Mouse (Mus musculus) B cell, adult 67 days (primary cell): ENCODE data around the gene Dusp15. TPM values are rescaled to one million over a fixed set of nuclear protein-coding genes. Genes with fewer than 3 reads are reported as not detected.

Experiments used
- total RNA-seq, 2 experiments: library from RNA; stranded (reverse); gene quantifications; 4 replicates each; pipeline ENCODE4 v1.2.4; 2023

The Dusp15 gene
- not detected for total RNA-seq

DNA sequence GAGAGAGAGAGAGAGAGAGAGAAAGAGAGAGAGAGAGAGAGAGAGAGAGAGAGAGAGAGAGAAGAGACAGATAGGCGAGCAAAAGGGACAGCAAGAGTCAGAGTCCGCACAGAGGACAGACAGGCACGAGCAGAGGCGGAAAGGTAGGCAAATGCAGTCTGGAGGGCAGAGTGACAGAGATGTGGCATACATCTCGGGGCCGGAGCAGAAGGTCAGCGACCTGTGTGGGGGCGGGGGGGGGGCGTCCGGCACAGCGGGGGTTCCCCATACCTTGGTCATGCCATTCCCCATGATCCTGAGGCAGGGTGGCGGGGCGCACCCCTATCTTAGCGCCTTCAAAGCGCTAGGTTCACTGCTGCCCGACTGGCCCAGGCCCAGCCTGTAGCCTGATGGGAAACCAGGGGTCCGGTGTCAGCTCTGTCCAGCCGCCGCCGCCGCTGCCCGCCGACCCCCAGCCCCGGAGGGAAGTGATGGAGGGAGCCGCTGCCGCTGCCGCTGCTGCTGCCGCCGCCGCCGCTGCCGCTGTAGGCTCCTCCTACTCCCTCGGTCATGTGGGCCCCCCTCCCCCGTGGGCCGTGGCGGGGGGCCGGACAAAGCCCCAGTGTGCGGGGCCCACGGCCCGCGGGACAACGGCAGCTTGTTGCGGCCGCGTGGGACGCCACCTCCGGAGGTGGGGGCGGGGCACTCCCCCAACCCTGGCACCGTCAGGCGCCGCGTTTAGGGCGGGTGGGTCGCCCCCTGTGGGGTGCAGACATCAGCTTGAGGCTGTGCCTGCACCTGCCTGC lies at the start of gene Dusp15:
Dusp15 (minus strand) TSS at position 634 of the 785 bp plus-strand sequence.

DNA sequence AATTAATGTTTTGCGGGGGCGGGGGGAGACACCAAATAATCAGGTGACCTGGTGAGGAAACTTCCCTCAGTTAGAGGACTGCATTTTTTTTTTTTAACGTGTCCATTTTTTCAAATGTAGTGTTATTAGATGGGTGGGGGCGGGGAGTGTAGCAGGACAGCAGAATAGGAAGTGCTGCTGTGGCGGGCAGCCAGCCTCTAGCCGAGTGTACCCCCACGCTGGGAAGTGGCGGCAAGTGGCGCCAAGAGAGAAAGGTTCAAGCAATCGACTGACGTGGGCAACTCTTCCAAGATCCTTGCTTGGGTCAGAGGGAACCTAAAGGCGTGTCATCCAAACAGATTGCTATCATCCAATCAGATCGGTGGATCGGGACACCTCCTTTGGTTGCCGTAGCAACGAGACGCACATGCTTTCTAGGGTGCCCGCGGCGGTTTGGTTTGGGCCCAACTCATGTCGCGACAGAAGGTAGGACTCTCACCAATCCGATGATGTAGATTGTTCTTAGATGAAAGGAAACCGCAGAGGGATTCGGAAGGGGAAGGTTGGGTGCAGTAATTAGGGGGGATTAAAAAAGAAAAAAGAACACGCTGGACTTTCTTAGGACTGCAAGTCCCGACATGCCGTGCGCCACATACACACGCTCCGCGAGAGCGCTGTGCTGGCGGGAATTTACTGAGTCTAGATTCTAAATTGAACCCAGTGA lies 10.7 kb upstream of the Dusp15 start, which contains the start of gene Ttll9:
Ttll9 (plus strand) TSS at position 395 of the 703 bp plus-strand sequence.

GRCm38 (mm10) chr2:152933048-152933447 lies 18.4 kb downstream of the Dusp15 start, which contains the start of gene Foxs1:
Gene Foxs1 (minus strand): TSS chr2:152933208.

GRCm38 (mm10) chr2:152911031-152911430 lies 40.5 kb downstream of the Dusp15 start, which contains the start of gene Mylk2:
Gene Mylk2 (plus strand): TSS chr2:152911352.

Other genes starting within 250 kb of the Dusp15 start
- 1 to 10 TPM in 1 of 2 experiments, under 1 TPM in 1; 0.62 to 1.0 TPM for gene Id1, start 215.4 kb downstream of the Dusp15 start, total RNA-seq
- not detected for gene Cox4i2, start 197.5 kb downstream of the Dusp15 start, total RNA-seq
- 1 to 10 TPM; 7.6 to 9.0 TPM for gene Bcl2l1, start 120.0 kb downstream of the Dusp15 start, total RNA-seq
- gene Tpx2, start 103.7 kb downstream of the Dusp15 start, total RNA-seq = 1 to 10 TPM; 1.0 to 2.8 TPM
- not detected for gene Mylk2, start 40.3 kb downstream of the Dusp15 start, total RNA-seq
- gene Foxs1, start 18.5 kb downstream of the Dusp15 start, total RNA-seq = not detected
- gene Ttll9, start 10.8 kb upstream of the Dusp15 start, total RNA-seq = not detected
- gene Pdrg1, start 63.7 kb upstream of the Dusp15 start, total RNA-seq = 10 to 100 TPM; 64.1 to 91.3 TPM
- not detected for gene Xkr7, start 80.2 kb upstream of the Dusp15 start, total RNA-seq
- not detected for gene Ccm2l, start 114.3 kb upstream of the Dusp15 start, total RNA-seq
- 100 to 1,000 TPM; 142 to 161 TPM for gene Hck, start 156.8 kb upstream of the Dusp15 start, total RNA-seq
- 10 to 100 TPM; 71.6 to 71.8 TPM for gene Tm9sf4, start 209.6 kb upstream of the Dusp15 start, total RNA-seq